Mouse (Mus musculus): ENCODE data around the gene Cabp4. TPM values are rescaled to one million over a fixed set of nuclear protein-coding genes. Genes with fewer than 3 reads are reported as not detected.

The Cabp4 gene
- polyA plus RNA-seq, 1 experiment: 0.05 TPM

DNA sequence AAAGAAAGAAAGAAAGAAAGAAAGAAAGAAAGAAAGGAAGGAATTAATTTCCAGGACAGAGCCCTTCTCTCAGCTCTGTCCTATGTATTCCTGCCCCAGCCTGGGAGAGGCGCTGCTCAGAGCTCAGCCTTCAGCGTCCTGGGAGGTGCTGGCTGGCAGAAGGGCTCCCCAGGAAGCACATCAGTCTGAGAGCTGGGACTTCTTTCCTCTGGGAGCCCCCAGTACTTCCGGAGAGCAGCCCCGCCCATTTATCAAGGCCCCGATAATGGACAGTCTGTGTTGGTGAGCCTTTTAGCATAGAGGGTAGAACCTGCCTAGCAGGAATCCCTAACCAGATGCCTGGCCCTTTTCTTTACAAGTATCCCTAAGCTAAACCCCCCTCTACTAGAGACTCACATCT lies 55.7 kb downstream of the Cabp4 start:
- Histone ChIP-seq H3K4me1 (ENCODE audit: control insufficient read depth) (peaks cover 29% of the 10 kb centered on the region), H3K27me3 (ENCODE audit: control insufficient read depth) (peaks cover 42% of the 10 kb centered on the region), H3K4me3 (replicated peaks) (no peak overlapping the region), H3K36me3 (ENCODE audit: control insufficient read depth) (no peaks in the 10 kb centered on the region), H3K9me3 (ENCODE audit: control insufficient read depth, low read length) (no peaks in the 10 kb centered on the region)
- TF ChIP-seq TAL1 (IDR thresholded peaks at IDR 0.05; ENCODE audit: low read length) (no peak), GATA1 (IDR thresholded peaks at IDR 0.05; ENCODE audit: low read length) (no peak)

DNA sequence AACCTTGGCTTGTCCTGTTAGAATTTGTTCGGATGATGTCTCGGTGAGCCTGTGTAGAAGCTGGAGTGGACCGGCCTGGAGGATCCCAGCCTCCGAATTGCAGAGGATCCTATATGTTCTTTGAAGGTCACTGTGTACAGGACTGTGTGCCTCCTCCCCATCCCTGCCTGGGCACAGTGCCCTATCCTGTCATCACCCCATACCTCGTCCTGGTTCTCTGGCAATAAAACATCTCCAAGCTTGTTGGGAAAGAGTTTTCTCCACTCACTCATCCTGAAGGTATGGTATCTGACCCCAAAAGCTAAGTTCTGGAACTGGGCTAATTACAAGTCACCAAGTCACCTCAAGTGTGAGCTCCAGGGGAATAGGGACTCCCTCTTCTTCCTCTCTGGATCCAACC lies 56.7 kb downstream of the Cabp4 start:
- H3K4me1 ChIP-seq (ENCODE audit: control insufficient read depth): peaks cover 31% of the 10 kb centered on the region
- H3K36me3 ChIP-seq (ENCODE audit: control insufficient read depth): no peaks in the 10 kb centered on the region
- H3K27me3 ChIP-seq (ENCODE audit: control insufficient read depth): peaks cover 42% of the 10 kb centered on the region
- TF ChIP-seq TAL1 (IDR thresholded peaks at IDR 0.05; ENCODE audit: low read length) (no peak), GATA1 (IDR thresholded peaks at IDR 0.05; ENCODE audit: low read length) (no peak)
- H3K4me3 ChIP-seq (replicated peaks): no peak overlapping the region
- no peaks in the 10 kb centered on the region for H3K9me3 ChIP-seq (ENCODE audit: control insufficient read depth, low read length)

DNA sequence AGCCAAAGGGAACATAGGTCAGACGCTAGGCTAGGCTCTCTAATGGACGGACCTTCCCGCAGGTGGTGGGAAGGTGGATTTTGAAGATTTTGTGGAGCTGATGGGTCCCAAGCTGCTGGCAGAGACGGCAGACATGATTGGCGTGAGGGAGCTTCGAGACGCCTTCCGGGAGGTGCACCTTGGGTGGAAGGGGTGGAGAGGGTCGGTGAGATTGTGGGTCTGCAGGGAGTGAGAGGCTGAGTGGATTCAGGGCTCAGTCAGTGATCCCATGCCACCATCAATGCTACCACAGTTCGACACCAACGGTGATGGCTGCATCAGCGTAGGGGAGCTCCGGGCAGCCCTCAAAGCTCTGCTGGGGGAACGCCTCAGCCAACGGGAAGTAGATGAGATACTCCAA lies 57.7 kb downstream of the Cabp4 start:
- H3K4me3 ChIP-seq (replicated peaks): no peak overlapping the region
- H3K4me1 ChIP-seq (ENCODE audit: control insufficient read depth): peaks cover 41% of the 10 kb centered on the region
- no peaks in the 10 kb centered on the region for H3K9me3 ChIP-seq (ENCODE audit: control insufficient read depth, low read length)
- peaks cover 42% of the 10 kb centered on the region for H3K27me3 ChIP-seq (ENCODE audit: control insufficient read depth)
- H3K36me3 ChIP-seq (ENCODE audit: control insufficient read depth): no peaks in the 10 kb centered on the region
- TF ChIP-seq GATA1 (IDR thresholded peaks at IDR 0.05; ENCODE audit: low read length) (no peak), TAL1 (IDR thresholded peaks at IDR 0.05; ENCODE audit: low read length) (no peak)

Other genes starting within 250 kb of the Cabp4 start
- 0.96 and 1.2 TPM in 2 replicates for gene Tcirg1, start 236.9 kb downstream of the Cabp4 start, polyA plus RNA-seq (2012)
- 6.4 and 20.4 TPM in 2 replicates for gene Ndufs8, start 231.3 kb downstream of the Cabp4 start, polyA plus RNA-seq (2012)
- not detected in 2 replicates for gene Aldh3b1, start 214.2 kb downstream of the Cabp4 start, polyA plus RNA-seq (2012)
- 0.65 and 0.77 TPM in 2 replicates for gene Unc93b1, start 208.8 kb downstream of the Cabp4 start, polyA plus RNA-seq (2012)
- 0.01 TPM in 1 of 2 replicates, not detected in the other for gene Aldh3b3, start 185.4 kb downstream of the Cabp4 start, polyA plus RNA-seq (2012)
- gene Aldh3b2, start 171.7 kb downstream of the Cabp4 start, polyA plus RNA-seq (2012): 0.11 and 0.20 TPM in 2 replicates
- gene Acy3, start 157.5 kb downstream of the Cabp4 start, polyA plus RNA-seq (2012): 0.10 TPM in 1 of 2 replicates, not detected in the other
- gene Tbx10, start 151.3 kb downstream of the Cabp4 start, polyA plus RNA-seq (2012): not detected in 2 replicates
- gene Nudt8, start 143.5 kb downstream of the Cabp4 start, polyA plus RNA-seq (2012): 0.45 and 0.73 TPM in 2 replicates
- 0.05 TPM in 2 replicates for gene Gm49405, start 143.4 kb downstream of the Cabp4 start, polyA plus RNA-seq (2012)
- gene Doc2g, start 140.7 kb downstream of the Cabp4 start, polyA plus RNA-seq (2012): 0.06 and 0.07 TPM in 2 replicates
- 47.7 and 49.2 TPM in 2 replicates for gene Ndufv1, start 131.2 kb downstream of the Cabp4 start, polyA plus RNA-seq (2012)
- gene Gstp1, start 106.0 kb downstream of the Cabp4 start, polyA plus RNA-seq (2012): 14.9 and 28.9 TPM in 2 replicates
- not detected in 2 replicates for gene Gstp2, start 98.0 kb downstream of the Cabp4 start, polyA plus RNA-seq (2012)
- gene Gstp3, start 84.5 kb downstream of the Cabp4 start, polyA plus RNA-seq (2012): 1.3 TPM in 2 replicates
- not detected in 2 replicates for gene Cabp2, start 62.5 kb downstream of the Cabp4 start, polyA plus RNA-seq (2012)
- gene Cdk2ap2, start 46.9 kb downstream of the Cabp4 start, polyA plus RNA-seq (2012): 11.2 and 12.1 TPM in 2 replicates
- 0.66 and 0.94 TPM in 2 replicates for gene Pitpnm1, start 44.0 kb downstream of the Cabp4 start, polyA plus RNA-seq (2012)
- 23.9 and 25.1 TPM in 2 replicates for gene Aip, start 18.2 kb downstream of the Cabp4 start, polyA plus RNA-seq (2012)
- gene Gpr152, start 4.2 kb downstream of the Cabp4 start, polyA plus RNA-seq (2012): 0.01 TPM in 1 of 2 replicates, not detected in the other
- gene Coro1b, start 4.6 kb upstream of the Cabp4 start, polyA plus RNA-seq (2012): 6.2 and 7.5 TPM in 2 replicates
- gene Ptprcap, start 9.6 kb upstream of the Cabp4 start, polyA plus RNA-seq (2012): 5.6 and 7.7 TPM in 2 replicates
- gene Rps6kb2, start 19.3 kb upstream of the Cabp4 start, polyA plus RNA-seq (2012): 24.5 and 32.5 TPM in 2 replicates
- gene Carns1, start 31.4 kb upstream of the Cabp4 start, polyA plus RNA-seq (2012): not detected in 2 replicates
- 0.18 and 0.22 TPM in 2 replicates for gene Tbc1d10c, start 47.3 kb upstream of the Cabp4 start, polyA plus RNA-seq (2012)
- gene Ppp1ca, start 48.0 kb upstream of the Cabp4 start, polyA plus RNA-seq (2012): 42.7 and 52.0 TPM in 2 replicates
- gene Rad9a, start 57.6 kb upstream of the Cabp4 start, polyA plus RNA-seq (2012): 2.6 and 3.9 TPM in 2 replicates
- gene Clcf1, start 70.2 kb upstream of the Cabp4 start, polyA plus RNA-seq (2012): not detected in 2 replicates
- 0.22 TPM in 1 of 2 replicates, not detected in the other for gene AC109138.7, start 70.3 kb upstream of the Cabp4 start, polyA plus RNA-seq (2012)
- 0.49 and 0.74 TPM in 2 replicates for gene Pold4, start 87.9 kb upstream of the Cabp4 start, polyA plus RNA-seq (2012)
- gene Ssh3, start 125.1 kb upstream of the Cabp4 start, polyA plus RNA-seq (2012): 0.19 and 0.24 TPM in 2 replicates
- gene Ankrd13d, start 139.1 kb upstream of the Cabp4 start, polyA plus RNA-seq (2012): 0.22 and 0.38 TPM in 2 replicates
- gene Grk2, start 162.2 kb upstream of the Cabp4 start, polyA plus RNA-seq (2012): 20.9 and 22.2 TPM in 2 replicates